Mouse (Mus musculus): ENCODE measurements around the gene Srsf1. TPM values are rescaled to one million over a fixed set of nuclear protein-coding genes. Genes with fewer than 3 reads are reported as not detected.

The Srsf1 gene
- total RNA-seq, 4 experiments from 2014 or later, result 230 to 311 (median 252) TPM

DNA sequence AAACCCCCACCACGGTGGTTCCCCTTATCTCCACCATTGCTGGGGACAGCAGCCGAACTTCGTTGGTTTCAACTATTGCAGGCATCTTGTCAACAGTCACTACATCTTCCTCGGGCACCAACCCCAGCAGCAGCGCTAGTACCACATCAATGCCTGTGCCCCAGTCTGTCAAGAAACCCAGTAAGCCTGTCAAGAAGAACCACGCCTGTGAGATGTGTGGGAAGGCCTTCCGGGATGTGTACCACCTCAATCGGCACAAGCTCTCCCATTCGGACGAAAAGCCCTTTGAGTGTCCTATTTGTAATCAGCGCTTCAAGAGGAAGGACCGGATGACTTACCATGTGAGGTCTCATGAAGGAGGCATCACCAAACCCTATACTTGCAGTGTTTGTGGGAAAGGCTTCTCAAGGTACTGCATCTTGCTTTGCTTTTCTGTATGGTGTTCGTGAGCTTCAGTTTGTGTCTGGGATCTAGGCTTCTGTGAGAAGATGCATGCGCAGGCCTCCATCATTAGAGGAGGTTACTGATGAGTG, 26.2 kb downstream of the Srsf1 start:
- no peak for DNase-seq

DNA sequence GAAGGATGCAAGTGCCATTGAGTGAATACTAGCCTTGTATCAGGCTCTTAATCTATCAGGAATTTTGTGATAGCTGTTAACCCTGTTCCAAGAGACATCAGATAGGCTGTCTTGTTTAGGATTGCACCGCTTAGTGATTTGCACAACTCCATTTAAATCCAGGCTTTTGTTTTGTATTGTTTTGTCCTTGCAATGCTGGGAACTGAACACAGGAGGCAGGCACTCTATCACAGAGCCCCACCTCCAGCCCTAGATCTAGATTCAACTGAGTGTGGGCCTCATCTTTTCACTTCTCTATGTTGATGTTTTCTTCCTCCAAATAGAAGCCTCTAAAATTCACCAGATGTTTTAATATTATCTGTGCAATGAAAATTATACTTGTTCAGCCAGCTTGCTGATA, 28.5 kb downstream of the Srsf1 start:
- DNase-seq, result no peak

DNA sequence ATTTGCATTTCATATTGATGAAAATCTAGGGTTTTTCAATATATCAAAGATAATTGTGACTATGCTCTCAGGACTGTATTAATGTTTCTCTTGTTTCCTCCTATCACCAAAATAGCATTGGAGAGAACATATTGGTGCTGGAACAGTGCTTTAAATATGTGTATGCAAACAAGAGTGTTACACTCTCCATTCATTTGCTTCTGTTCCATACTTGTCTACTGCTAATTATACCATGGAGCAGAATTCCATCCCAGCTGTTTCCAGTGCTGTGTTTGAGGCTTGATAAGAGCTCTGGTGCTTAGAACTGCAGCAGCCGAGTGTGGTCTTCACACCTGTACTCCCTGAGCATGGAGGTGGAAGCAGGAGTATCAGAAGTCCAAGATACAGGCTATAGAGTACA, 29.2 kb downstream of the Srsf1 start:
- DNase-seq, result no peak

DNA sequence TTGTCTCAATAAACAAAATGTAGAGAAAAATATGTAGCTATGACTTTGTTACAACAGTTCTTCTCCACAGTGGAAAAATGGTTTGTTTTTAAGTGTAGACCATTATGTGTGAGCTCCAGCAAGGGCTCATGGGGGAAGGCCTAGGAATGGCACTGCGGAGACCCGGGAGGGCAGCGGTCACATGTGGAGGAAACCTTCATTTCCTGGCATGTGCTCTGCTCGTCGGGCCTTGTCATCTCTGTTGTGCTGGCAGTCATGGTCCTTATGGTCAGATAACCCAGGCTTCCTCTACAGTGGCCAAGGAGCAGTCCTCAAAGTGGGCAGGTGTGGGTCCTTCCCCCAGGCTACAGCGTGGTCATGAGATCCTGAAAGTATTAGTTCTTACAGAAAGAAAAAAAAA, 36.5 kb downstream of the Srsf1 start:
- no peak for DNase-seq

DNA sequence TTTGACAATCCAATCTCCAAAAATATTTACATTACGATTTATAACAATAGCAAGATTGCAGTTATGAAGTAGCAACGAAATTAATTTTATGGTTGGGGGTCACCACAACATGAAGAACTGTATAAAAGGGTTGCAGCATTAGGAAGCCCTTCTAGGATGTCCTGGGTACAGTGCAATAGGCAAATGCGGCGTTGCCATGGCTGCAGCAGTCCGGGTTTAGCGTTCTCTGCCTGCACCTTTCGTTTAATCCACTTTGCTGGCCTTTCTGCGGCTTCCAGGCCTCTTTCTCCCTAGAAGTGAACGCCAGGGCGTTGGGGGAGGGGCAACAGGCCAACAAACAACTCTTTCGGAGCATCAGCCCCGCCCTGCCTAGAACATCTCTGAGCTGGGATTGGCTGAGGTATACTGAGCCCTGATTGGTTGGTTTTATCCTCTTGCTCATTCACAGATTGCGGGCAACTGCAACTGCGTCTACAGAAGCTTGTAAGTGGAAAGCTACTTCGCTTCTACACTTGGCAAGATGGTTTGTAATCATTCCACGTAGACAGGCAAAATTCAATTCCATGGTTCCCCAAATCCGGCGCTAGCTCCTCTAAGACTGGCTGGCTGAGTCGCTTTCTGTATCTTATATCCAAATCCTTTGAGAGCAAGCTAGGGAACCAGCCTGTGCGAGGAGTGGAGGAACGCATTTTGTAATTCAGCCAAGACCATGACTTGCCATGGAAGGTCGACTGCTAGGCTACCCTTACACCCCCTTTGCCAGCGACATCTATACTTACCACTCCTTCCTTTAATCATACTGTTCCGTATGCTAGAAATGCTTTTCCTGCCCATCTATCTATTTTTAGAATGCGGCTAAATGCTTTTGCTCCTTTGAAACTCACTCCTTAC, 39.8 kb downstream of the Srsf1 start:
- peak; percentile 92 for DNase-seq

DNA sequence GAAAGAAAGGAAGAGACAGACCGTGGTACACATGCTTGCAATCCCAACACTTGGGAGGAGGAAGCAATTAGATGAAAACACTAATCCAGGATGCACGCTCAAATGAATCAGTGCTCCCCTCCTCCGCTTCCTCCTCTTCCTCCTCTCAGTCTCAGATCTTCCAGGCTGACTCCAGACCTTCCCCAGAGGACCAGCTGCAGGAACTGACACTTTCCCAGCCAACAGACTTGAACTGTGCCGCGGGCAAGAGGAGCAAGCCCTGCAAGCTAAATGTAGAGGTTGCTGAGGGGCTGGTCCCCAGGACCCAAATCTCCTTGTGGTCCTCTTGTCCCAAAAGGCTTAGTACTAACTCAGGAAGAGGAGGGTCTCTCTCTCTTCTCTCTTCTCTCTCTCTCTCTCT, 42.0 kb downstream of the Srsf1 start:
- no peak for DNase-seq

DNA sequence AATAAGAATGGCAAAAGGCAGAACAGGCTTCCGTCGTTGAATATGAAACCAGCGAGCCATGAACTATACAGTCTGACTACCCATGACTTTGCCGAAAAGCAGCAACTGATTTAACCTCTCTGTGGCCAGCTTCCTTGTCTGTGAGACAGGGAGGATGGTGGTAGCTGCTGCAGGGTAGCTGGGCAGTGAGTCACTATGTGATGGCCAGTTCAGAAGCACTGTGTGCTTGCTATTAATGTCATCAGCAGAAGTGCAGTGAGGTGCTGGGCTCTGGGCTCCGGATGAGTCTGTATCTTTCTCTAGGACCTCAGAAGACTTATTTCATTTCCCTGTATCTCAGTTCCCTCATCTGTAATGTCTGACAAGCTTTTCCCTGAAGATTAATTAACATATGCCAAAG, 43.1 kb downstream of the Srsf1 start:
- no peak for DNase-seq

DNA sequence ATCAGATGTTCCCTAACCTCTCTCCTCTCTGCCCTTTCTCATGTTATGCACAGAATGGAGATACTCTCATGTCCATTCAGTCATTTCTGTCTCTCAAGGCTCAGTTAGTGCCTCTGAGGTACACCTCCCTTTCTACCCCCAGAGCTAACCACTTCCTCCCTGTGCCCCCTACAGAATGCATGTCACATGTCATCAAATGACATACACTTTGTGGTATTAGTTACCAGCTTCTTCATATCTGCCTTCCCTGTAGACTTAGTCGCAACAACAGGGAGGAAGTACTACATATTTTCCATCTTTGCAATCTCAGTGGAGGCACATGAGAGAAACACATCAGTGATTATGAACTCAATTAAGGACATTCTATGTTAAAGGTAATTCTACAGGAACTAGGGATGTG, 44.8 kb downstream of the Srsf1 start:
- DNase-seq, result no peak

DNA sequence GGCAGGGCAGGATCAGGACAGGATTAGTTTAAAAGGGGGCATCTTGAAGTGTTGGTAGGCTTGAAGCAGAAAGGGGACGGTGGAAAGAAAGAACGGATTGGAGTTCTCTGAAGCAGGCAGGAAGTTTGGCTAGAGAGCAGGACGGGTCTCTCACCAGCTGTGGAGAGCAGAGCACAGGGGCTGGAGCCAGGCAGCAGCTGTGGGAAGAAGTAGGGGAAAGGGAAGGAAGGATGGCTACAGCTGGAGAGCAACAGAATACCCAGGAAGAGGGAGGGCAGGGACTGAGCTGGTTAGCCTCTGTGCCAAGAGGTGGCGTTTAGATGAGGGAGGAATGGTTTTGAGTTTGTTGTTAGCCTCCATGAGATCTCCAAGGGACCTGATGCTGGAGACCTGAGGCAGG, 50.0 kb downstream of the Srsf1 start:
- no peak for DNase-seq

DNA sequence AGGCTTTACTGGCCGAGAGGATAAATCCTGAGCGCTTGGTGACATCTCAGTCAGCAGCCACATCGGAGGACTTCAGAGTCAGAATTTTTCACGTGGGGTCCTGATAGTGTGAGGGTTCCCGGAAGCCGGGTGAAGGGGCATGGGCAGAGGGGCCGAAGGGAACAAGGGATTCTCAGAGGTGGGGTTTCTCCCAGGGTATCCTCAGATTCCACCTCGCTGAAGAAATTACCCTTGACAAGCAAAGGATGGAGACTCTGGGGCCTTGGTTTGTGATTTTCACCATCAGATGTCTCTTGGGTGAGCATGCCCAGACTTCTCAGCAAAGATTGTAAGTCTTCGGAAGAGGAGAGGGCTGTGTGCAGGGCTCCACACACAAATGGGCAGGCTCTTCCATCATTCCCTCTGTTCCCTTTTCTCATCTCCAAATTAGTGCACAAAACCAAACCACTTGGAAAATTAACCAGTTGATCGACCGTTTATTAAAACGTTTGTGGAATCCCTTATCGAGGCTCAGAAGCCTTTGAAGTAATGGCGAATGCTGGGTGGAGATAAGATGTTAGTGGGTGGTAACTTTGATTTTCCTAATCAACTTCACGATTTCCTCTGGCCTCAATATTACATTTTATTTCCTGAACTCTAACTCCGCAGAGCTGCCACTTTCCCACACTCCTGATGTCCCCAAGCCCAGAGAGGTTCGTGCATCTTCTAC, 51.0 kb downstream of the Srsf1 start, which contains the start of gene Cuedc1:
Gene Cuedc1, plus strand, starts transcription at position 38 of the 709 bp plus-strand sequence.
- DNase-seq, result no peak

DNA sequence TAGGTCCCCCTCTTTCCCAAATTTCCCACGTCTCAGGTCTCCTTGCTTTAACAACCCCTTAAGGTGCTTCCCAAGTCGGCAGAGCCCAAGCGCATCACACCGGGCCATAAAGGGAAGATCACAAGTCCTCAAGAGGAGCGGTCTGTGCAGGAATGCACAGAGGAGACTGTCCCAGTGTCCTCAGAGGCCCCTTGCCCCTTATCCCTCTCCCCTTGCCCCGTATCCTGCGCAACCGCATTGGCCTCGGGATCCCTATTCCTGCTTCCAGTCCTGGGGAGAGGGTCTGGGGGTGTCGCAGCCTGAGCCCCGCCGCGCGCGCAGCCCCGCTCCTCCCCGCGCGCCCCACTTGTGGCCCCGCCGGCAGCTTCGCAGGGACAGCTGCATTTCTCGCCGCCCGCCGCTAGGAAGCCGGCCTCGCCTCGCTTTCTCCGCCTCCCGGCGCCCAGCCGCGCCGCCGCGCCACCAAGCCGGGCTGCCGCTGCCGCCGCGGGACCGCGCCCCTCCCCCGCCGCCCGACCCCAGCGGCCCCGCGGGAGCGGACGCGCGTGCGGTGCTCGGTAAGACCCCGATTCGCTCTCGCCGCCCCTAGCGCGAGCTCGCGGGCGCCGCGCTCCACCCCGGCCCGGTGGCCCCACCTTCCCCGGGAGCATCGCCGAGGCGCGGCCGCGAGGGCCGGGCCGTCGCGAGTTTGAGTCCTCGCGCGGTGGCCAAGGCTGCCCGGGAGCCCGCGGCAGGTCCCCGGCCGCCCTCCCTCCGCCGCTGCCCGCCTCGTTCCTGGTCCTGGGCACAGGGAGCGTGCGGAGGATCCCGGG, 51.8 kb downstream of the Srsf1 start:
- DNase-seq, result peak; percentile 66

DNA sequence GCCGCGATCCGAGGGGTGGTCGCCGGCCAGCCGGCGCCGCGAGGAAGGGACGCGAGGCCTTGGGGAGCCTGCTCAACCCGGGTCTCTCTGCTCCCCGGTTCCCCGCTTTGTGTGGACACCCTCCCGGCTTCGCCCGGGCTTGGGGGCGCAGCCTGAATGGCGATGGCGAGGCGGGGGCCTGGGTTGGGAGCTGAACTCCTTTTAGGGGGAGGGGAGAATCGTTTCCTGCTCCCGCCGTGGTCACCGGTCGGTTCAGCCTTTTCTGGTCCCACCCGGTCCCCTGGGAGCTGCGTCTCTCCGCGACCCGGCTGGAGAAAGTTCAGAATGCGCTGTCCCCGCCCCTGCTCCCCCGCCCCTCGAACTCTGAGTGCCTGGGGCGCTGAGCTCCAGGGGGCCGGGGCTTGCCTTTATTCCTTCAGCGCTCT, 52.4 kb downstream of the Srsf1 start:
- DNase-seq, result peak; percentile 67

DNA sequence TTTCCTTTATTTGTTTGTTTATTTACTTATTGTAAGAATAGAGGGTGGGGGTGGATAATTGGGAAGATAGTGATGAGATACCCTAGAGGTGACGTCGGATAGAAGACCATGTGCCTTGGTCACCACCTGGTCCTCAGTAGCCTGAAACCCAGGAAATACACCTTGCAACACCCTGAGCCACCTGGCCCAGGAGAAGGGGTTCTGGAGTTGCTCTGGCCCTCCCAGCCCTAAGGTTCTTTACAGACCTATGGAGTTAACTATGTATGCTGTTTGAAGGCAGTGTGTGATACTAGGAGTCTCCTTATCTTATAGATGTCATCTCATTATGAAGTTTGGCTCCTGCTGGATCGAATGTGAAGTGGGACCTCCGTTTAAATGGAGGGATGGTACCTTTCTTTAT, 53.0 kb downstream of the Srsf1 start:
- DNase-seq, result no peak

Other genes with a start within 250 kb of the Srsf1 start
- gene Lpo, start 219.1 kb upstream of the Srsf1 start, total RNA-seq (2022), result not detected
- gene Mks1, start 194.2 kb upstream of the Srsf1 start, total RNA-seq (2022), result 10 to 100 TPM; 11.0 to 23.7 (median 15.9) TPM
- not detected for gene Epx, start 171.8 kb upstream of the Srsf1 start, total RNA-seq (2022)
- gene Olfr462, start 155.1 kb upstream of the Srsf1 start, total RNA-seq (2022), result not detected
- not detected for gene Olfr463, start 150.0 kb upstream of the Srsf1 start, total RNA-seq (2022)
- gene Olfr464, start 126.4 kb upstream of the Srsf1 start, total RNA-seq (2022), result not detected
- gene Dynll2, start 59.8 kb upstream of the Srsf1 start, total RNA-seq (2022), result 100 to 1,000 TPM; 271 to 301 (median 294) TPM
- 10 to 100 TPM; 42.1 to 71.0 (median 59.4) TPM for gene Vezf1, start 20.9 kb downstream of the Srsf1 start, total RNA-seq (2022)
- gene Cuedc1, start 50.7 kb downstream of the Srsf1 start, total RNA-seq (2022), result 100 to 1,000 TPM in 2 of 4 experiments, 10 to 100 TPM in 2; 46.1 to 114 (median 84.3) TPM
- gene Mrps23, start 157.0 kb downstream of the Srsf1 start, total RNA-seq (2022), result 100 to 1,000 TPM; 140 to 223 (median 182) TPM
- gene Ccdc182, start 246.7 kb downstream of the Srsf1 start, total RNA-seq (2022), result under 1 TPM in 1 of 4 experiments, not detected in 3; 0.40 TPM